Mouse (Mus musculus): ENCODE measurements around the gene Ubl3. TPM values are rescaled to one million over a fixed set of nuclear protein-coding genes. Genes with fewer than 3 reads are reported as not detected.

The Ubl3 gene
- polyA plus RNA-seq, 1 experiment: 47.2 TPM

GRCm38 (mm10) chr5:148486202-148486601 lies 66.4 kb downstream of the Ubl3 start:
- Histone ChIP-seq H3K4me3 (ENCODE audit: extremely low read depth, insufficient read depth, insufficient read length) (no peak overlapping the region), H3K4me1 (ENCODE audit: control insufficient read depth, insufficient read depth, insufficient read length) (no peaks in the 10 kb centered on the region; the same call in 1 of the 2 replicates), H3K27ac (ENCODE audit: insufficient read depth, low read length) (no peak overlapping the region; the same call in 1 of the 2 replicates), H3K36me3 (ENCODE audit: control insufficient read depth, insufficient read depth, low read length) (no peaks in the 10 kb centered on the region), H3K27me3 (ENCODE audit: control insufficient read depth, insufficient read depth, low read length) (no peaks in the 10 kb centered on the region)
- WGBS: 35% methylated on average over 11 of the region's 11 CpGs
- DNase-seq (ENCODE audit: low read depth in 1 of 2, low spot score in 2 of 2): no peak
- TF ChIP-seq CTCF (IDR thresholded peaks at IDR 0.05; ENCODE audit: extremely low read depth, insufficient read depth, insufficient read length, insufficient replicate concordance): no peak
- no peak for TF ChIP-seq POLR2A (IDR thresholded peaks at IDR 0.05; ENCODE audit: low read depth, low read length)

GRCm38 (mm10) chr5:148481745-148482144 lies 70.8 kb downstream of the Ubl3 start:
- Histone ChIP-seq H3K4me3 (ENCODE audit: extremely low read depth, insufficient read depth, insufficient read length) (no peak overlapping the region), H3K27me3 (ENCODE audit: control insufficient read depth, insufficient read depth, low read length) (no peaks in the 10 kb centered on the region), H3K4me1 (ENCODE audit: control insufficient read depth, insufficient read depth, insufficient read length) (no peaks in the 10 kb centered on the region), H3K36me3 (ENCODE audit: control insufficient read depth, insufficient read depth, low read length) (no peaks in the 10 kb centered on the region), H3K27ac (ENCODE audit: insufficient read depth, low read length) (no peak overlapping the region)
- TF ChIP-seq POLR2A (IDR thresholded peaks at IDR 0.05; ENCODE audit: low read depth, low read length): no peak
- no peak for TF ChIP-seq CTCF (IDR thresholded peaks at IDR 0.05; ENCODE audit: extremely low read depth, insufficient read depth, insufficient read length, insufficient replicate concordance)
- whole genome bisulfite sequencing: 74% methylated on average over 3 of the region's 3 CpGs
- DNase-seq (ENCODE audit: low read depth in 1 of 2, low spot score in 2 of 2): no peak

- Histone ChIP-seq H3K27me3 (ENCODE audit: control insufficient read depth, insufficient read depth, low read length) (no peaks in the 10 kb centered on the region), H3K4me3 (ENCODE audit: extremely low read depth, insufficient read depth, insufficient read length) (no peak overlapping the region), H3K36me3 (ENCODE audit: control insufficient read depth, insufficient read depth, low read length) (no peaks in the 10 kb centered on the region), H3K27ac (ENCODE audit: insufficient read depth, low read length) (no peak overlapping the region), H3K4me1 (ENCODE audit: control insufficient read depth, insufficient read depth, insufficient read length) (no peaks in the 10 kb centered on the region)
- DNase-seq (ENCODE audit: low read depth in 1 of 2, low spot score in 2 of 2): no peak
- 88% methylated on average over 7 of the region's 7 CpGs for WGBS
- TF ChIP-seq POLR2A (IDR thresholded peaks at IDR 0.05; ENCODE audit: low read depth, low read length) (no peak), CTCF (IDR thresholded peaks at IDR 0.05; ENCODE audit: extremely low read depth, insufficient read depth, insufficient read length, insufficient replicate concordance) (no peak)
Observed at GRCm38 (mm10) chr5:148474346-148474745, 78.2 kb downstream of the Ubl3 start.

- Histone ChIP-seq H3K27ac (ENCODE audit: insufficient read depth, low read length) (no peak overlapping the region), H3K4me1 (ENCODE audit: control insufficient read depth, insufficient read depth, insufficient read length) (no peaks in the 10 kb centered on the region), H3K4me3 (ENCODE audit: extremely low read depth, insufficient read depth, insufficient read length) (no peak overlapping the region), H3K27me3 (ENCODE audit: control insufficient read depth, insufficient read depth, low read length) (no peaks in the 10 kb centered on the region), H3K36me3 (ENCODE audit: control insufficient read depth, insufficient read depth, low read length) (no peaks in the 10 kb centered on the region)
- WGBS: 77% methylated on average over 14 of the region's 14 CpGs
- no peak for DNase-seq (ENCODE audit: low read depth in 1 of 2, low spot score in 2 of 2)
- TF ChIP-seq POLR2A (IDR thresholded peaks at IDR 0.05; ENCODE audit: low read depth, low read length) (no peak), CTCF (IDR thresholded peaks at IDR 0.05; ENCODE audit: extremely low read depth, insufficient read depth, insufficient read length, insufficient replicate concordance) (no peak)
Observed at GRCm38 (mm10) chr5:148468626-148469441, 83.8 kb downstream of the Ubl3 start.

- no peaks in the 10 kb centered on the region for H3K27me3 ChIP-seq (ENCODE audit: control insufficient read depth, insufficient read depth, low read length)
- TF ChIP-seq POLR2A (IDR thresholded peaks at IDR 0.05; ENCODE audit: low read depth, low read length) (no peak), CTCF (IDR thresholded peaks at IDR 0.05; ENCODE audit: extremely low read depth, insufficient read depth, insufficient read length, insufficient replicate concordance) (no peak)
- no peak overlapping the region for H3K27ac ChIP-seq (ENCODE audit: insufficient read depth, low read length)
- H3K36me3 ChIP-seq (ENCODE audit: control insufficient read depth, insufficient read depth, low read length): no peaks in the 10 kb centered on the region
- no peak for DNase-seq (ENCODE audit: low read depth in 1 of 2, low spot score in 2 of 2)
- 84% methylated on average over 8 of the region's 8 CpGs for WGBS
- no peak overlapping the region for H3K4me3 ChIP-seq (ENCODE audit: extremely low read depth, insufficient read depth, insufficient read length)
- H3K4me1 ChIP-seq (ENCODE audit: control insufficient read depth, insufficient read depth, insufficient read length): no peaks in the 10 kb centered on the region
Observed at GRCm38 (mm10) chr5:148466933-148467607, 85.5 kb downstream of the Ubl3 start.

GRCm38 (mm10) chr5:148466116-148466515 lies 86.5 kb downstream of the Ubl3 start:
- Histone ChIP-seq H3K36me3 (ENCODE audit: control insufficient read depth, insufficient read depth, low read length) (no peaks in the 10 kb centered on the region), H3K27ac (ENCODE audit: insufficient read depth, low read length) (no peak overlapping the region), H3K27me3 (ENCODE audit: control insufficient read depth, insufficient read depth, low read length) (no peaks in the 10 kb centered on the region), H3K4me1 (ENCODE audit: control insufficient read depth, insufficient read depth, insufficient read length) (no peaks in the 10 kb centered on the region), H3K4me3 (ENCODE audit: extremely low read depth, insufficient read depth, insufficient read length) (no peak overlapping the region)
- TF ChIP-seq POLR2A (IDR thresholded peaks at IDR 0.05; ENCODE audit: low read depth, low read length) (no peak), CTCF (IDR thresholded peaks at IDR 0.05; ENCODE audit: extremely low read depth, insufficient read depth, insufficient read length, insufficient replicate concordance) (no peak)
- 86% methylated on average over 5 of the region's 5 CpGs for WGBS
- no peak for DNase-seq (ENCODE audit: low read depth in 1 of 2, low spot score in 2 of 2)
